Mouse (Mus musculus): ENCODE data around the gene Zfp764.

GRCm38 (mm10) chr7:127437724-127438123 is 31.1 kb upstream of the Zfp764 start:
- TF ChIP-seq POLR2A (IDR thresholded peaks at IDR 0.05; ENCODE audit: extremely low read depth, insufficient read depth, low read length) (no peak), CTCF (IDR thresholded peaks at IDR 0.05; ENCODE audit: extremely low read depth, insufficient read depth, low read length) (no peak)

Data from cortical plate, adult 2 months (tissue).